Mouse (Mus musculus): ENCODE data around the gene Thy1. TPM values are rescaled to one million over a fixed set of nuclear protein-coding genes. Genes with fewer than 3 reads are reported as not detected.

Gene Thy1
- polyA plus RNA-seq (2021): not detected

DNA sequence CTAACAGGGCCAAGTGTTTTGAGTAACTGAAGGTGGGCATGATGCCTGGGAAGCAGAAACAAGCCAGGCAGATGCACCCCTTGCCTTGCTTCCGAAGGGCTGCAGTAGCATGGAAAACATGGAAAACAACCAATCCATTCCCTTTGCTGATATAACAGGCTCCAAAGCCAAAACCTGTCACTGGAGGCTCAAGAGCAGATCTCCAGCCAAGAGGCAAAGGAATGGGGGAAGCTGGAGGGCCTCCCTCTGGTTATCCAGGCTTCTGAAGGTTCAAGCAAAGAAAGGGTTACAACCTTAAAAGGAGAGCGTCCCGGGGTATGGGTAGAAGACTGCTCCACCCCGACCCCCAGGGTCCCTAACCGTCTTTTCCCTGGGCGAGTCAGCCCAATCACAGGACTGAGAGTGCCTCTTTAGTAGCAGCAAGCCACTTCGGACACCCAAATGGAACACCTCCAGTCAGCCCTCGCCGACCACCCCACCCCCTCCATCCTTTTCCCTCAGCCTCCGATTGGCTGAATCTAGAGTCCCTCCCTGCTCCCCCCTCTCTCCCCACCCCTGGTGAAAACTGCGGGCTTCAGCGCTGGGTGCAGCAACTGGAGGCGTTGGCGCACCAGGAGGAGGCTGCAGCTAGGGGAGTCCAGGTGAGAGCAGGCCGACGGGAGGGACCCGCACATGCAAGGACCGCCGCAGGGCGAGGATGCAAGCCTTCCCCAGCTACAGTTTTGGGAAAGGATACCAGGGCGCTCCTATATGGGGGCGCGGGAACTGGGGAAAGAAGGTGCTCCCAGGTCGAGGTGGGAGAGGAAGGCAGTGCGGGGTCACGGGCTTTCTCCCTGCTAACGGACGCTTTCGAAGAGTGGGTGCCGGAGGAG, at the start of gene Thy1:
Thy1 (plus strand) TSS at position 549 of the 872 bp plus-strand sequence.
- POLR2A ChIA-PET: interaction anchor here (0.6 kb wide), 1 partner anchor 340 kb away, joined by 3 read pairs; no protein-coding TSS in a partner anchor
- no peaks in the 10 kb centered on the region for H3K27me3 ChIP-seq
- CTCF ChIA-PET: no interaction called here
- DNase-seq (ENCODE audit: low read depth, low spot score): no peak
- in situ Hi-C loops (cut with MboI; ENCODE audit: low pct_unique_long_range_greater_than_20kb): no loop called here
- ATAC-seq: no peak
- TF ChIP-seq CTCF (IDR thresholded peaks at IDR 0.05): no peak

- no peak for ATAC-seq
- no peak for DNase-seq (ENCODE audit: low read depth, low spot score)
- no peak for TF ChIP-seq CTCF (IDR thresholded peaks at IDR 0.05)
- peaks cover 45% of the 10 kb centered on the region for H3K27me3 ChIP-seq
- CTCF ChIA-PET: interaction anchor here (1.0 kb wide), 1 partner anchor 11 kb away, joined by 3 read pairs; no protein-coding TSS in a partner anchor
- POLR2A ChIA-PET: no interaction called here
- in situ Hi-C loops (cut with MboI; ENCODE audit: low pct_unique_long_range_greater_than_20kb): no loop called here
Observed at GRCm38 (mm10) chr9:43997681-43998080, 45.5 kb upstream of the Thy1 start.

DNA sequence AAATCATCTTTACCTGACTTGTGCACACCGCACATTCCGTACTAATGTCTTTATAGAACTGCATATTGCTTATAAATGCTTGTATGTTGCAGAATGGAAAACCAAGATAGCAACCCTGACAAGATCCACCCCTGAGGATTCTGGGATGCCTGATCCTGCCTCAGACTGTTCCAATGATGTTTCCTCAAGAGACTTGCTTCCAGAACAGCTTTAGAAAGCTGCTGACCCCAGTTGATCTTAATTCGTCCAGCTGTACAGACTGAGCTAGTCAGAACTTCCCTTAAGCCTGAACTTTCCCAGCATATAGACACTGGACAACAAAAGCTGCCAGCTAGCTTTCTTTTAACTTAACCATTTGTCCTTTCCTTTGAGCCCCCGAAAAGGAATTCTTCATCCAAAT, 44.3 kb upstream of the Thy1 start:
- TF ChIP-seq CTCF (IDR thresholded peaks at IDR 0.05): no peak
- peaks cover 44% of the 10 kb centered on the region for H3K27me3 ChIP-seq
- POLR2A ChIA-PET: no interaction called here
- in situ Hi-C loops (cut with MboI; ENCODE audit: low pct_unique_long_range_greater_than_20kb): no loop called here
- DNase-seq (ENCODE audit: low read depth, low spot score): no peak
- ATAC-seq: no peak
- CTCF ChIA-PET: interaction anchor here (0.8 to 1.0 kb wide), 2 partner anchors 10 to 120 kb away, joined by 3 read pairs; no protein-coding TSS in a partner anchor

GRCm38 (mm10) chr9:44004362-44004761, 38.8 kb upstream of the Thy1 start:
- DNase-seq (ENCODE audit: low read depth, low spot score) (no peak), ATAC-seq (no peak)
- no peak for TF ChIP-seq CTCF (IDR thresholded peaks at IDR 0.05)
- ChIA-PET POLR2A (interaction anchor here (0.6 kb wide), 1 partner anchor 448 kb away, joined by 3 read pairs; no protein-coding TSS in a partner anchor), CTCF (no interaction called here)
- H3K27me3 ChIP-seq: peaks cover 41% of the 10 kb centered on the region
- in situ Hi-C loops (cut with MboI; ENCODE audit: low pct_unique_long_range_greater_than_20kb): no loop called here

DNA sequence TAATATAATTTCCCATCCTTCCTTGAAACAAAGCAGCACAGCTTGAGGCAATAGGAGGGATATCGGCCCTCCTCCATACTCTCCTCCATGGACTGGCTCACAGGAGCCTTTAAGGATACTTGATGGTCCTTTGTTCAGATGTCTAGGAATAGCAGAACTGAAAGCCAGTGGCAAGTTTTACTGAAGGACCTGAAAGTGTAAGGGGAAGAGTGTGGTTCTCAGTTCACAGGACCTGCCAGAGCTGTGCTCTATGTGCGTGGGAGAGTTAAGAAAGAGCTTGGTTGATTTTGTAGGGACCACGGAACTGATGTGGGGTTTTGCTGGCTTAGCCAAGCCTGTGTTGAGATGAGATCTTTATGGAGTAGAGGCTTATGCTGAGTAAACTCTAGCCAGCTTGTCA, 37.9 kb upstream of the Thy1 start:
- POLR2A ChIA-PET: no interaction called here
- in situ Hi-C loops (cut with MboI; ENCODE audit: low pct_unique_long_range_greater_than_20kb): no loop called here
- TF ChIP-seq CTCF (IDR thresholded peaks at IDR 0.05): no peak

GRCm38 (mm10) chr9:44007323-44007722, 35.9 kb upstream of the Thy1 start:
- CTCF ChIA-PET: no interaction called here
- DNase-seq (ENCODE audit: low read depth, low spot score) (no peak), ATAC-seq (no peak)
- in situ Hi-C loops (cut with MboI; ENCODE audit: low pct_unique_long_range_greater_than_20kb): no loop called here
- peaks cover 27% of the 10 kb centered on the region for H3K27me3 ChIP-seq
- POLR2A ChIA-PET: no interaction called here
- no peak for TF ChIP-seq CTCF (IDR thresholded peaks at IDR 0.05)

More for the DNA sequence above, 37.9 kb upstream of the Thy1 start:
- CTCF ChIA-PET: no interaction called here
- DNase-seq (ENCODE audit: low read depth, low spot score): no peak
- ATAC-seq: no peak
- H3K27me3 ChIP-seq: peaks cover 31% of the 10 kb centered on the region

- in situ Hi-C loops (cut with MboI; ENCODE audit: low pct_unique_long_range_greater_than_20kb): no loop called here
- POLR2A ChIA-PET: no interaction called here
- CTCF ChIA-PET: interaction anchor here (0.7 kb wide), 1 partner anchor 10 kb away, joined by 3 read pairs; no protein-coding TSS in a partner anchor
Observed at GRCm38 (mm10) chr9:44007991-44008390, 35.2 kb upstream of the Thy1 start.

GRCm38 (mm10) chr9:44010900-44011299, 32.3 kb upstream of the Thy1 start:
- DNase-seq (ENCODE audit: low read depth, low spot score) (no peak), ATAC-seq (no peak)
- TF ChIP-seq CTCF (IDR thresholded peaks at IDR 0.05): no peak
- in situ Hi-C loops (cut with MboI; ENCODE audit: low pct_unique_long_range_greater_than_20kb): no loop called here
- H3K27me3 ChIP-seq: peaks cover 23% of the 10 kb centered on the region
- CTCF ChIA-PET: no interaction called here
- POLR2A ChIA-PET: no interaction called here

More at GRCm38 (mm10) chr9:44007991-44008390, 35.2 kb upstream of the Thy1 start:
- TF ChIP-seq CTCF (IDR thresholded peaks at IDR 0.05): no peak
- DNase-seq (ENCODE audit: low read depth, low spot score): no peak
- H3K27me3 ChIP-seq: peaks cover 31% of the 10 kb centered on the region
- no peak for ATAC-seq

DNA sequence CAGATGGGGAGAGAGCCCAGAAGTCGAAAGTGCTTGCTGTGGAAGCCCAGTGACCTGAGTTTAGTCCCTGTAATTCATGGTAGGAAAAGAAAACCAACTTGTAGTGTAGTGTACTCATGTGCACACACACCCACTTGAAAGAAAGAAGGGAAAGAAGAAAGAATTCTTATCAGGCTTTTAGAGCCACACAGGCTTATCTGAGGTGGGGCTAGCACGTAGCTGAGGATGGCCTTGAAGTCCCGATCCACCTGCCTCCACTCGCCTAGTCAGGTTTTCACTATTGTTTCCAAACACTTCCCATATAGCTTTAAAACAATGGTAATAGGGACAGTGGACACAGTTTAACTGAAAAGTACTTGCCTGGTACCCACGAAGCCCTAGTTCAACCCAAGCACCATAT, 31.5 kb upstream of the Thy1 start:
- in situ Hi-C loops (cut with MboI; ENCODE audit: low pct_unique_long_range_greater_than_20kb): no loop called here
- ATAC-seq (no peak), DNase-seq (ENCODE audit: low read depth, low spot score) (no peak)
- TF ChIP-seq CTCF (IDR thresholded peaks at IDR 0.05): no peak
- peaks cover 18% of the 10 kb centered on the region for H3K27me3 ChIP-seq
- ChIA-PET CTCF (no interaction called here), POLR2A (no interaction called here)

DNA sequence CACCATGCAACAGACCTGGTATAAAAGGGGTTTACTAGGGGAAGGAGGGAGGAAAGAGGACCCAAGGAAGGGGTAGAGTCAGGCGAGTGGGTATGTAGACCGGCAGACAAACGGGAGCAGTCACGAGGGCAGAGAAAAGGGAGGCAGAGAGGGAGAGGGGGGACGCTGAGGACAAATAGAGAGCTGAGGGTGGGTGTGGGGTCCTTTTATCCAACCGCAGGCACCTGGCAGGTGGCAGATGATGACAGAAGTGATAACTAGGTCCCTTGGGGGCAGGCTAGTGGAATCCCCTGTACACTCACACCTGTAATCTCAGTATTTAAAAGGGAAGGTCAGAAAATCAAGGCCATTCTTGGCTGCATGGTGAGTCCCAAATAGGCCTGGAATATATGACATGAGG, 31.0 kb upstream of the Thy1 start:
- in situ Hi-C loops (cut with MboI; ENCODE audit: low pct_unique_long_range_greater_than_20kb): no loop called here
- ATAC-seq: no peak
- DNase-seq (ENCODE audit: low read depth, low spot score): no peak
- CTCF ChIA-PET: no interaction called here
- POLR2A ChIA-PET: no interaction called here
- TF ChIP-seq CTCF (IDR thresholded peaks at IDR 0.05): no peak
- peaks cover 16% of the 10 kb centered on the region for H3K27me3 ChIP-seq

- no peak for ATAC-seq
- TF ChIP-seq CTCF (IDR thresholded peaks at IDR 0.05): no peak
- H3K27me3 ChIP-seq: peaks cover 12% of the 10 kb centered on the region
- in situ Hi-C loops (cut with MboI; ENCODE audit: low pct_unique_long_range_greater_than_20kb): no loop called here
- POLR2A ChIA-PET: no interaction called here
- DNase-seq (ENCODE audit: low read depth, low spot score): no peak
- CTCF ChIA-PET: no interaction called here
Observed at GRCm38 (mm10) chr9:44012761-44013301, 30.4 kb upstream of the Thy1 start.
